Mouse (Mus musculus): Measurements from ENCODE around the gene Rbpj. TPM values are rescaled to one million over a fixed set of nuclear protein-coding genes. Genes with fewer than 3 reads are reported as not detected.

Rbpj gene
- total RNA-seq, 1 experiment from 2014 or later = 49.7 TPM

GRCm38 (mm10) chr5:53678036-53678767 is 212.2 kb downstream of the Rbpj start:
- ATAC-seq (replicated peaks; ENCODE audit: insufficient number of reproducible peaks, low FRiP score, low TSS enrichment, poor library complexity, severe bottlenecking) = no peak

- no peak for ATAC-seq (replicated peaks; ENCODE audit: insufficient number of reproducible peaks, low FRiP score, low TSS enrichment, poor library complexity, severe bottlenecking)
Observed at GRCm38 (mm10) chr5:53679651-53680050, 213.7 kb downstream of the Rbpj start.

GRCm38 (mm10) chr5:53683916-53684315 is 218.0 kb downstream of the Rbpj start:
- no peak for ATAC-seq (replicated peaks; ENCODE audit: insufficient number of reproducible peaks, low FRiP score, low TSS enrichment, poor library complexity, severe bottlenecking)

- ATAC-seq (replicated peaks; ENCODE audit: insufficient number of reproducible peaks, low FRiP score, low TSS enrichment, poor library complexity, severe bottlenecking) = no peak
Observed at GRCm38 (mm10) chr5:53684417-53684816, 218.5 kb downstream of the Rbpj start.

GRCm38 (mm10) chr5:53685623-53686022 is 219.7 kb downstream of the Rbpj start:
- ATAC-seq (replicated peaks; ENCODE audit: insufficient number of reproducible peaks, low FRiP score, low TSS enrichment, poor library complexity, severe bottlenecking) = no peak

- ATAC-seq (replicated peaks; ENCODE audit: insufficient number of reproducible peaks, low FRiP score, low TSS enrichment, poor library complexity, severe bottlenecking) = no peak
Observed at GRCm38 (mm10) chr5:53686379-53686778, 220.4 kb downstream of the Rbpj start.

GRCm38 (mm10) chr5:53688326-53688725 is 222.4 kb downstream of the Rbpj start:
- no peak for ATAC-seq (replicated peaks; ENCODE audit: insufficient number of reproducible peaks, low FRiP score, low TSS enrichment, poor library complexity, severe bottlenecking)

GRCm38 (mm10) chr5:53691577-53691976 is 225.6 kb downstream of the Rbpj start:
- ATAC-seq (replicated peaks; ENCODE audit: insufficient number of reproducible peaks, low FRiP score, low TSS enrichment, poor library complexity, severe bottlenecking) = no peak

GRCm38 (mm10) chr5:53692100-53692499 is 226.1 kb downstream of the Rbpj start:
- no peak for ATAC-seq (replicated peaks; ENCODE audit: insufficient number of reproducible peaks, low FRiP score, low TSS enrichment, poor library complexity, severe bottlenecking)

GRCm38 (mm10) chr5:53692662-53693061 is 226.7 kb downstream of the Rbpj start:
- ATAC-seq (replicated peaks; ENCODE audit: insufficient number of reproducible peaks, low FRiP score, low TSS enrichment, poor library complexity, severe bottlenecking) = no peak

GRCm38 (mm10) chr5:53696701-53697100 is 230.7 kb downstream of the Rbpj start:
- ATAC-seq (replicated peaks; ENCODE audit: insufficient number of reproducible peaks, low FRiP score, low TSS enrichment, poor library complexity, severe bottlenecking) = no peak

GRCm38 (mm10) chr5:53697794-53698193 is 231.8 kb downstream of the Rbpj start:
- no peak for ATAC-seq (replicated peaks; ENCODE audit: insufficient number of reproducible peaks, low FRiP score, low TSS enrichment, poor library complexity, severe bottlenecking)

GRCm38 (mm10) chr5:53702686-53703085 is 236.7 kb downstream of the Rbpj start:
- no peak for ATAC-seq (replicated peaks; ENCODE audit: insufficient number of reproducible peaks, low FRiP score, low TSS enrichment, poor library complexity, severe bottlenecking)

Other genes starting within 250 kb of the Rbpj start
- gene Smim20, start 199.1 kb upstream of the Rbpj start, total RNA-seq (2017) = 44.4 to 59.6 TPM (median 47.2 TPM) in 3 replicates
- gene Cckar, start 241.6 kb downstream of the Rbpj start, total RNA-seq (2017) = not detected in 3 replicates

Measured in monocyte, adult 5-6 weeks (primary cell).